Mouse (Mus musculus) myocyte (in vitro differentiated cells): ENCODE data around the gene Defb20.

Experiments used
- CEBPB ChIP-seq: IDR thresholded peaks from 2 replicates; pipeline ENCODE4 v1.6.1; 2011; ENCODE audit warnings: mild to moderate bottlenecking, moderate library complexity; ENCODE audit not compliant: poor library complexity, insufficient read depth, severe bottlenecking
- E2F4 ChIP-seq: IDR thresholded peaks from one replicate; pipeline ENCODE4 v1.6.1; 2011; ENCODE audit warnings: mild to moderate bottlenecking, control low read depth, moderate library complexity; ENCODE audit not compliant: insufficient read depth
- MYOD1 ChIP-seq, 3 experiments: IDR thresholded peaks; one replicate each; pipeline ENCODE4 v1.6.1; 2011; ENCODE audit warnings: control low read depth in 2 of 3, low read depth in 2 of 3, mild to moderate bottlenecking in 2 of 3, moderate library complexity in 1 of 3; ENCODE audit not compliant: insufficient read length in 2 of 3, control insufficient read depth in 1 of 3
- POLR2A ChIP-seq: IDR thresholded peaks from one replicate; pipeline ENCODE4 v1.6.1; 2011; ENCODE audit warnings: low read depth, mild to moderate bottlenecking, control low read depth, moderate library complexity; ENCODE audit not compliant: insufficient read length
- POLR2AphosphoS2 ChIP-seq: IDR thresholded peaks from one replicate; pipeline ENCODE4 v1.6.1; 2011; ENCODE audit warnings: low read depth, control low read depth; ENCODE audit not compliant: insufficient read length
- REST ChIP-seq: IDR thresholded peaks from one replicate; pipeline ENCODE4 v1.6.1; 2011; ENCODE audit warnings: mild to moderate bottlenecking, control low read depth, moderate library complexity; ENCODE audit not compliant: insufficient read depth, insufficient read length
- SRF ChIP-seq: IDR thresholded peaks from one replicate; pipeline ENCODE4 v1.6.1; 2011; ENCODE audit warnings: low read depth; ENCODE audit not compliant: control insufficient read depth, insufficient read length
- TCF12 ChIP-seq: IDR thresholded peaks from one replicate; pipeline ENCODE4 v1.6.1; 2011; ENCODE audit warnings: mild to moderate bottlenecking, control low read depth; ENCODE audit not compliant: poor library complexity, insufficient read depth, severe bottlenecking

- TF ChIP-seq E2F4: no peak
- no peak for TF ChIP-seq TCF12
- TF ChIP-seq CEBPB: no peak
- no peak for TF ChIP-seq POLR2A
- no peak for TF ChIP-seq MYOD1 (IDR thresholded peaks at IDR 0.05; ENCODE audit: control insufficient read depth in 1 of 3, insufficient read length in 2 of 3, low read depth in 2 of 3)
- no peak for TF ChIP-seq REST
- no peak for TF ChIP-seq SRF
- TF ChIP-seq POLR2AphosphoS2: no peak
Observed at GRCm38 (mm10) chr2:152481726-152482125, 4.9 kb downstream of the Defb20 start.
